Mouse (Mus musculus): ENCODE data around the gene B2m.

DNA sequence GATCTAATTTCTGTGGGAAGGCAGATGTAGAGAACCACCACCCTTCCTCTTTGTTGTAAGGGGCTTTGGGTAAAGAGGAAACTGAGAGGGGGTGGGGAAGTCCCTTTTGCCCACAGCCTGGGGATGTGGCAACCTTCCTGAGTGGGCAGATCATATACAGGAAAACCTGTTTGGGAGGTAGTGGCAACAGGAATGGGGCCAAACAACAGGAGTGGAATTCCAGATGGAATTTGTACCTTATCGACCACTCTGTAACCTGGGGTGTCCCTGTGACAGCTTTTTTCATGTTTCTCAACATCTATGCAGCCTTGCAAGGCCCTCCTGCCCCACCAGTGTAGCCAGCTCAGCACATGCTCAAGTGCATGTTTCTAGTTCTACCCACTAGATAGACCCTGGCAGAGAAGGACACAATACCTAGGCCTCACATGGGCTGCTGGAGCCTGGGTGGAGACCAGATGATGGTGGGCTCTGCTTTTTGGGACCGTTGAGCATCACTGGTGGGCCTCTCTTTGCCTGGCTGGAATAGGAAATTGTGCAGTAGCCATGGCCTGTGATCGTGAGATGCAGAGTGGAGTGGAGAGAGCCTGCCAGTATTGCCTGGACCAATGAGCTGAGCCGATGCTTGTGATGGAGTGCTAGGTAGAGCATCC, 8.7 kb downstream of the B2m start:
- no peak for TF ChIP-seq CTCF (IDR thresholded peaks at IDR 0.05; ENCODE audit: control insufficient read depth, insufficient read depth, insufficient read length)
- no peak for TF ChIP-seq FOSL1 (IDR thresholded peaks at IDR 0.05; ENCODE audit: insufficient read depth, low read length, poor library complexity, severe bottlenecking)
- TF ChIP-seq MYOG (IDR thresholded peaks at IDR 0.05; ENCODE audit: control insufficient read depth, extremely low read depth, insufficient read length) = no peak
- no peak for TF ChIP-seq MYOD1 (IDR thresholded peaks at IDR 0.05; ENCODE audit: control insufficient read depth, insufficient read length, low read depth)
- no peak for TF ChIP-seq USF1 (IDR thresholded peaks at IDR 0.05; ENCODE audit: low read depth)
